Mouse (Mus musculus): Measurements from ENCODE around the gene Col12a1.

GRCm38 (mm10) chr9:79735608-79736007 lies 17.0 kb upstream of the Col12a1 start:
- TF ChIP-seq CTCF (IDR thresholded peaks at IDR 0.05; ENCODE audit: control insufficient read depth, insufficient read depth, insufficient replicate concordance, low read depth, low read length) (no peak), POLR2A (IDR thresholded peaks at IDR 0.05; ENCODE audit: control insufficient read depth, low read depth, low read length) (no peak)

Measured in testis, adult 2 months (tissue).